Mouse (Mus musculus): ENCODE data around the gene Sstr4. TPM values are rescaled to one million over a fixed set of nuclear protein-coding genes. Genes with fewer than 3 reads are reported as not detected.

The Sstr4 gene
- polyA plus RNA-seq, 1 experiment: 0.36 TPM

DNA sequence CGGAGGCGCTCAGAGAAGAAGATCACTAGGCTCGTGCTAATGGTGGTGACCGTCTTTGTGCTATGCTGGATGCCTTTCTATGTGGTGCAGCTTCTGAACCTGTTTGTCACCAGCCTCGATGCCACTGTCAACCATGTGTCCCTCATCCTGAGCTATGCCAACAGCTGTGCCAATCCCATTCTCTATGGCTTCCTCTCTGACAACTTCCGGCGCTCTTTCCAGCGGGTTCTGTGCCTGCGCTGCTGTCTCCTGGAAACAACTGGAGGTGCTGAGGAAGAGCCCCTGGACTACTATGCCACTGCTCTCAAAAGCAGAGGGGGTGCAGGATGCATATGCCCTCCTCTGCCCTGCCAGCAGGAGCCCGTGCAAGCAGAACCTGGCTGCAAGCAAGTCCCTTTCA is 1.1 kb downstream of the Sstr4 start:
- DNase-seq: no peak
- Histone ChIP-seq H3K27me3 (replicated peaks; ENCODE audit: control insufficient read depth, insufficient read depth, low read length) (no peaks in the 10 kb centered on the region), H3K27ac (ENCODE audit: insufficient read depth, low read depth, low read length) (no peak overlapping the region), H3K36me3 (ENCODE audit: control insufficient read depth, insufficient read depth, low read length) (no peaks in the 10 kb centered on the region), H3K4me3 (ENCODE audit: insufficient read depth, low read depth, low read length) (no peak overlapping the region), H3K4me1 (ENCODE audit: control insufficient read depth, insufficient read depth, low read length) (no peaks in the 10 kb centered on the region)
- no peak for TF ChIP-seq CTCF (conservative IDR thresholded peaks at IDR 0.05; ENCODE audit: insufficient read depth, insufficient read length, low read depth, low read length)
- no peak for TF ChIP-seq POLR2A (IDR thresholded peaks at IDR 0.05; ENCODE audit: low read depth, low read length)
- 72% methylated on average over 10 of the region's 10 CpGs for WGBS

DNA sequence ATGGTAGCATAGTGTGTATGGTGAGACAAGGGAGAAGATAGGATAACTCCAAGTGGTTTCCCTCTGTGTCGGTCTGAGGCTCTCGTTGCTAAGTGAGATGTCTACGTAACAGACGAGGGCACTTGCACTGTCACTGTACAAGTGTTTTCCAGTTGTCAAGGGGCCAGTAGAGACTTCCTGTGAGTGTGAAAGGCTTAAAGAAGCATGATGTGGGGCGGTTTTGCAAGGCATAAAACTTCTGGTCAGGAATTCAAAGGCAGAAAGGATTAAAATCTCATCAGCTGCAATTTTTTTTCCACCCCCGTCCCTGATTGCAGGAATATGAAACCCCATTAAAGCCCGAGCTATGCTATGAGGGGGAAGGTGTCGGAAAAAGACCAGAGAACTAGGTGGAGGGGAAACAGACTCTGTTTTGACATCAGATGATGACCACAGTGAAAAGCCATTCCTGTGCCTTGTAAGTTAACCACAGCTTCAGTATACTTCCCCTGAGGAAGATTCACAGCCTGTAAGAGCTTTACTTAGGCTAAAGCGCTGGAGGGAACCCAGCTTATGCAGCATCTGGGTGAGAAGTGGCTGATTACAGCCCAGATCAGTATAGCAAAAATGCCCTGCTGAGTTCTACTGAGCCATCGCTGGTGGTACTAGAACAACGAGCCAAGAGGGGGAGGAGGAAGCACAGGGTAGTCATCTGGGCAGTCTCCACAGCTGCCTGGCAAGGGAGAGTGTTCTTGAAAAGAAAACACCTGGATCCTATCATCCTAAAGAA is 2.1 kb downstream of the Sstr4 start:
- no peaks in the 10 kb centered on the region for H3K27me3 ChIP-seq (replicated peaks; ENCODE audit: control insufficient read depth, insufficient read depth, low read length)
- peak; percentile 33 for DNase-seq
- 52% methylated on average over 11 of the region's 11 CpGs for WGBS
- no peaks in the 10 kb centered on the region for H3K4me1 ChIP-seq (ENCODE audit: control insufficient read depth, insufficient read depth, low read length)
- TF ChIP-seq POLR2A (IDR thresholded peaks at IDR 0.05; ENCODE audit: low read depth, low read length) (no peak), CTCF (conservative IDR thresholded peaks at IDR 0.05; ENCODE audit: insufficient read depth, insufficient read length, low read depth, low read length) (no peak)
- H3K4me3 ChIP-seq (ENCODE audit: insufficient read depth, low read depth, low read length): no peak overlapping the region
- H3K36me3 ChIP-seq (ENCODE audit: control insufficient read depth, insufficient read depth, low read length): no peaks in the 10 kb centered on the region
- no peak overlapping the region for H3K27ac ChIP-seq (ENCODE audit: insufficient read depth, low read depth, low read length)

- TF ChIP-seq POLR2A (IDR thresholded peaks at IDR 0.05; ENCODE audit: low read depth, low read length) (no peak), CTCF (conservative IDR thresholded peaks at IDR 0.05; ENCODE audit: insufficient read depth, insufficient read length, low read depth, low read length) (no peak)
- WGBS: 61% methylated on average over 1 of the region's 1 CpGs
- DNase-seq: peak; percentile 67
- Histone ChIP-seq H3K4me1 (ENCODE audit: control insufficient read depth, insufficient read depth, low read length) (no peaks in the 10 kb centered on the region), H3K4me3 (ENCODE audit: insufficient read depth, low read depth, low read length) (no peak overlapping the region), H3K27ac (ENCODE audit: insufficient read depth, low read depth, low read length) (no peak overlapping the region), H3K27me3 (replicated peaks; ENCODE audit: control insufficient read depth, insufficient read depth, low read length) (no peaks in the 10 kb centered on the region), H3K36me3 (ENCODE audit: control insufficient read depth, insufficient read depth, low read length) (no peaks in the 10 kb centered on the region)
Measured at GRCm38 (mm10) chr2:148397784-148398100, 2.6 kb downstream of the Sstr4 start.

- DNase-seq: no peak
- Histone ChIP-seq H3K4me1 (ENCODE audit: control insufficient read depth, insufficient read depth, low read length) (no peaks in the 10 kb centered on the region), H3K27me3 (replicated peaks; ENCODE audit: control insufficient read depth, insufficient read depth, low read length) (no peaks in the 10 kb centered on the region), H3K4me3 (ENCODE audit: insufficient read depth, low read depth, low read length) (no peak overlapping the region), H3K36me3 (ENCODE audit: control insufficient read depth, insufficient read depth, low read length) (no peaks in the 10 kb centered on the region), H3K27ac (ENCODE audit: insufficient read depth, low read depth, low read length) (no peak overlapping the region)
- WGBS: 86% methylated on average over 5 of the region's 5 CpGs
- no peak for TF ChIP-seq CTCF (conservative IDR thresholded peaks at IDR 0.05; ENCODE audit: insufficient read depth, insufficient read length, low read depth, low read length)
- no peak for TF ChIP-seq POLR2A (IDR thresholded peaks at IDR 0.05; ENCODE audit: low read depth, low read length)
Measured at GRCm38 (mm10) chr2:148398901-148399685, 3.9 kb downstream of the Sstr4 start.

GRCm38 (mm10) chr2:148402227-148402626 is 7.1 kb downstream of the Sstr4 start:
- TF ChIP-seq CTCF (conservative IDR thresholded peaks at IDR 0.05; ENCODE audit: insufficient read depth, insufficient read length, low read depth, low read length) (no peak), POLR2A (IDR thresholded peaks at IDR 0.05; ENCODE audit: low read depth, low read length) (no peak)
- WGBS: 73% methylated on average over 1 of the region's 1 CpGs
- H3K36me3 ChIP-seq (ENCODE audit: control insufficient read depth, insufficient read depth, low read length): no peaks in the 10 kb centered on the region
- H3K27ac ChIP-seq (ENCODE audit: insufficient read depth, low read depth, low read length): no peak overlapping the region
- H3K4me3 ChIP-seq (ENCODE audit: insufficient read depth, low read depth, low read length): no peak overlapping the region
- DNase-seq: no peak
- H3K4me1 ChIP-seq (ENCODE audit: control insufficient read depth, insufficient read depth, low read length): no peaks in the 10 kb centered on the region
- no peaks in the 10 kb centered on the region for H3K27me3 ChIP-seq (replicated peaks; ENCODE audit: control insufficient read depth, insufficient read depth, low read length)

GRCm38 (mm10) chr2:148404906-148405305 is 9.8 kb downstream of the Sstr4 start:
- Histone ChIP-seq H3K27me3 (replicated peaks; ENCODE audit: control insufficient read depth, insufficient read depth, low read length) (no peaks in the 10 kb centered on the region), H3K27ac (ENCODE audit: insufficient read depth, low read depth, low read length) (no peak overlapping the region), H3K4me3 (ENCODE audit: insufficient read depth, low read depth, low read length) (peak overlapping the region; percentile 50), H3K4me1 (ENCODE audit: control insufficient read depth, insufficient read depth, low read length) (no peaks in the 10 kb centered on the region), H3K36me3 (ENCODE audit: control insufficient read depth, insufficient read depth, low read length) (no peaks in the 10 kb centered on the region)
- TF ChIP-seq CTCF (conservative IDR thresholded peaks at IDR 0.05; ENCODE audit: insufficient read depth, insufficient read length, low read depth, low read length): no peak
- no peak for TF ChIP-seq POLR2A (IDR thresholded peaks at IDR 0.05; ENCODE audit: low read depth, low read length)
- 70% methylated on average over 5 of the region's 5 CpGs for WGBS
- no peak for DNase-seq

Data from kidney, adult 2 months (tissue).